Mouse (Mus musculus): ENCODE measurements around the gene Slc24a2. TPM values are rescaled to one million over a fixed set of nuclear protein-coding genes. Genes with fewer than 3 reads are reported as not detected.

Gene Slc24a2
- polyA plus RNA-seq, 1 experiment from 2014 or later, result not detected

DNA sequence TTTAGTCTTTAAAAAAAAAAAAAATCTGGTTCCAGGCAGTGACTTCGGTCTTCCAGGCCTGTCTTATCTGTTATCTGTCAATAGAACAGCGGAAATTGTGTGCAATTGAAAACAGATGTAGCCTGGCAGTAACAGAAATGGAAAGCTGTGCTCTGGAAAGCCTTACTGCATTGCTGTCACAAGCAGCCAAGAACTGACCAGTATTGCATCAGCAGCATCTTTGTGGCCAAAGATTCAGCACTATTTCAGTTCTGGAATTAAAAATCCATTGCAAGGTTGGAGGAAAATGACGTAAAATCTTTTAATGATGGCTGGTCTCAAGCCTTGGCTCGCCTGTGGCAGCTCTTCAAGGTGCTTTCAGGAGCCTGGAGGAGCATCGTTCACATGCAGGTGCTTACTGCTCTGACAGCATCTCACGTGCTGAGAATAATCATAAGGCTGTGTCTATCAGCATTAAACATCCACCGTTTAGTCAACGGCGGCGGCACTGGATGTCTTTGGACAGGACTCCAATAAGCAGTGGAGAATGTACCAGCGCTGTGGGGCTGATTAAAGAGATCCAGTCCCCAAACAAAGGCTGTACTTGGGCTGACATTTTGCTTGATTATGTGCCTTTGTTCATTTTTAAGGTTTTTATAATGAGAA lies 143.2 kb downstream of the Slc24a2 start:
- Histone ChIP-seq H3K27ac (ENCODE audit: low read depth, low read length) (no peak overlapping the region), H3K4me3 (ENCODE audit: low read depth, low read length) (no peak overlapping the region), H3K4me2 (replicated peaks; ENCODE audit: low read depth) (no peak overlapping the region), H3K27me3 (replicated peaks; ENCODE audit: control insufficient read depth, insufficient read depth, low read length) (no peaks in the 10 kb centered on the region), H3K36me3 (ENCODE audit: control insufficient read depth, insufficient read depth) (no peaks in the 10 kb centered on the region), H3K9ac (ENCODE audit: low read depth, low read length) (no peak overlapping the region), H3K9me3 (ENCODE audit: control insufficient read depth) (no peaks in the 10 kb centered on the region), H3K4me1 (replicated peaks; ENCODE audit: control insufficient read depth, insufficient read depth, low read length) (no peaks in the 10 kb centered on the region)
- ATAC-seq, result no peak
- no peak for TF ChIP-seq CTCF (IDR thresholded peaks at IDR 0.05; ENCODE audit: low read depth)
- 57% methylated on average over 11 of the region's 11 CpGs for WGBS

GRCm38 (mm10) chr4:87081321-87081720 lies 149.0 kb downstream of the Slc24a2 start:
- Histone ChIP-seq H3K4me1 (replicated peaks; ENCODE audit: control insufficient read depth, insufficient read depth, low read length) (no peaks in the 10 kb centered on the region), H3K27me3 (replicated peaks; ENCODE audit: control insufficient read depth, insufficient read depth, low read length) (no peaks in the 10 kb centered on the region), H3K27ac (ENCODE audit: low read depth, low read length) (no peak overlapping the region), H3K36me3 (ENCODE audit: control insufficient read depth, insufficient read depth) (no peaks in the 10 kb centered on the region), H3K9ac (ENCODE audit: low read depth, low read length) (no peak overlapping the region), H3K9me3 (ENCODE audit: control insufficient read depth) (no peaks in the 10 kb centered on the region), H3K4me2 (replicated peaks; ENCODE audit: low read depth) (no peak overlapping the region), H3K4me3 (ENCODE audit: low read depth, low read length) (no peak overlapping the region)
- ATAC-seq, result no peak
- no peak for TF ChIP-seq CTCF (IDR thresholded peaks at IDR 0.05; ENCODE audit: low read depth)
- 81% methylated on average over 6 of the region's 6 CpGs for WGBS

DNA sequence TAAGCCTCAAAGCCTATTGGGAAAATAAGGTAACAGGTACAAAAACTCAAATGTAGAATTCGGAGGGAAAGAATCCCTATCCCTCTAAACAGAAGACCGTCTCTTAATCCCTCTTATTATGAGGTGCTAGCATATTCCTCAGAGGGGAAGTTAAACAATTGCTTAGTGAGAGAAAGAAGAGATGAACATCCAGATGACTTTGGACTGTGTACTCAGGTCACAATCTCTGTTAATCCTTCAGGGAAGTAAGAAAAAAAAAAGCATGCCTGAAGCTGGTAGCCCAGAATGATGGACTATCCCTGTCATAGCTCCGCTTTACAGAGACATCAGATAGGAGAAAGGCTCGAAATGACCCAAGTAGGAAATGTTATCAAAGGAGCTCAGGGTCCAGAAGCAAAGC lies 151.0 kb downstream of the Slc24a2 start:
- no peaks in the 10 kb centered on the region for H3K27me3 ChIP-seq (replicated peaks; ENCODE audit: control insufficient read depth, insufficient read depth, low read length)
- no peaks in the 10 kb centered on the region for H3K9me3 ChIP-seq (ENCODE audit: control insufficient read depth)
- ATAC-seq, result no peak
- no peak overlapping the region for H3K27ac ChIP-seq (ENCODE audit: low read depth, low read length)
- TF ChIP-seq CTCF (IDR thresholded peaks at IDR 0.05; ENCODE audit: low read depth), result no peak
- H3K9ac ChIP-seq (ENCODE audit: low read depth, low read length), result no peak overlapping the region
- H3K4me1 ChIP-seq (replicated peaks; ENCODE audit: control insufficient read depth, insufficient read depth, low read length), result no peaks in the 10 kb centered on the region
- H3K4me3 ChIP-seq (ENCODE audit: low read depth, low read length), result no peak overlapping the region
- WGBS, result 69% methylated on average over 4 of the region's 4 CpGs
- H3K4me2 ChIP-seq (replicated peaks; ENCODE audit: low read depth), result no peak overlapping the region
- H3K36me3 ChIP-seq (ENCODE audit: control insufficient read depth, insufficient read depth), result no peaks in the 10 kb centered on the region

DNA sequence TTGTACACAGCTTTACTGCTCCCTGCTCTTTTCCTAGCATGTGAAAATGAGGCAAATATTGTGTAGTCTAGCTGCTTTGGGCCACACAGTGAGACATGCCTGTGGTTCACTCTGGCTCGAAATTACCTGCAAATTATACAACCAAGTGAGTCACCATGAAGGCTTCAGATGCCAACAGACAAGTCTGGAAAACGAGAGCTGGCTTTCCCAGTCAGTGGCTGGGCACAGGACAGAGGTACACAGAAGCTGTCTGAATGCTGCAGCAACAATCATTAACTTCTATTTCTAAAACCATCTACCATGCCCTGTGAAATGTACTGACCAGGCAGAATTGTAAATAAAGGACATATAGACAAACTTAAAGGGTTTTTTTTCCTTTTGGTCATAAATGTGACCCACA lies 151.6 kb downstream of the Slc24a2 start:
- 45% methylated on average over 2 of the region's 2 CpGs for WGBS
- H3K27me3 ChIP-seq (replicated peaks; ENCODE audit: control insufficient read depth, insufficient read depth, low read length), result no peaks in the 10 kb centered on the region
- no peaks in the 10 kb centered on the region for H3K36me3 ChIP-seq (ENCODE audit: control insufficient read depth, insufficient read depth)
- no peak overlapping the region for H3K9ac ChIP-seq (ENCODE audit: low read depth, low read length)
- no peak for TF ChIP-seq CTCF (IDR thresholded peaks at IDR 0.05; ENCODE audit: low read depth)
- H3K4me1 ChIP-seq (replicated peaks; ENCODE audit: control insufficient read depth, insufficient read depth, low read length), result no peaks in the 10 kb centered on the region
- H3K4me3 ChIP-seq (ENCODE audit: low read depth, low read length), result no peak overlapping the region
- no peak overlapping the region for H3K27ac ChIP-seq (ENCODE audit: low read depth, low read length)
- no peaks in the 10 kb centered on the region for H3K9me3 ChIP-seq (ENCODE audit: control insufficient read depth)
- ATAC-seq, result no peak
- no peak overlapping the region for H3K4me2 ChIP-seq (replicated peaks; ENCODE audit: low read depth)

- Histone ChIP-seq H3K4me1 (replicated peaks; ENCODE audit: control insufficient read depth, insufficient read depth, low read length) (no peaks in the 10 kb centered on the region), H3K27me3 (replicated peaks; ENCODE audit: control insufficient read depth, insufficient read depth, low read length) (no peaks in the 10 kb centered on the region), H3K36me3 (ENCODE audit: control insufficient read depth, insufficient read depth) (no peaks in the 10 kb centered on the region), H3K4me2 (replicated peaks; ENCODE audit: low read depth) (no peak overlapping the region), H3K27ac (ENCODE audit: low read depth, low read length) (no peak overlapping the region), H3K9me3 (ENCODE audit: control insufficient read depth) (no peaks in the 10 kb centered on the region), H3K4me3 (ENCODE audit: low read depth, low read length) (no peak overlapping the region), H3K9ac (ENCODE audit: low read depth, low read length) (no peak overlapping the region)
- ATAC-seq, result no peak
- 62% methylated on average over 3 of the region's 3 CpGs for WGBS
- no peak for TF ChIP-seq CTCF (IDR thresholded peaks at IDR 0.05; ENCODE audit: low read depth)
These were observed 154.5 kb downstream of the Slc24a2 start for GRCm38 (mm10) chr4:87075761-87076160.

GRCm38 (mm10) chr4:87068121-87068520 lies 162.2 kb downstream of the Slc24a2 start:
- Histone ChIP-seq H3K4me1 (replicated peaks; ENCODE audit: control insufficient read depth, insufficient read depth, low read length) (no peaks in the 10 kb centered on the region), H3K27ac (ENCODE audit: low read depth, low read length) (no peak overlapping the region), H3K4me2 (replicated peaks; ENCODE audit: low read depth) (no peak overlapping the region), H3K9me3 (ENCODE audit: control insufficient read depth) (no peaks in the 10 kb centered on the region), H3K9ac (ENCODE audit: low read depth, low read length) (no peak overlapping the region), H3K36me3 (ENCODE audit: control insufficient read depth, insufficient read depth) (no peaks in the 10 kb centered on the region), H3K27me3 (replicated peaks; ENCODE audit: control insufficient read depth, insufficient read depth, low read length) (no peaks in the 10 kb centered on the region), H3K4me3 (ENCODE audit: low read depth, low read length) (no peak overlapping the region)
- 71% methylated on average over 3 of the region's 3 CpGs for WGBS
- ATAC-seq, result no peak
- TF ChIP-seq CTCF (IDR thresholded peaks at IDR 0.05; ENCODE audit: low read depth), result no peak

GRCm38 (mm10) chr4:87065227-87065626 lies 165.1 kb downstream of the Slc24a2 start:
- Histone ChIP-seq H3K36me3 (ENCODE audit: control insufficient read depth, insufficient read depth) (no peaks in the 10 kb centered on the region), H3K27me3 (replicated peaks; ENCODE audit: control insufficient read depth, insufficient read depth, low read length) (no peaks in the 10 kb centered on the region), H3K9ac (ENCODE audit: low read depth, low read length) (no peak overlapping the region), H3K9me3 (ENCODE audit: control insufficient read depth) (no peaks in the 10 kb centered on the region), H3K4me2 (replicated peaks; ENCODE audit: low read depth) (no peak overlapping the region), H3K27ac (ENCODE audit: low read depth, low read length) (no peak overlapping the region), H3K4me1 (replicated peaks; ENCODE audit: control insufficient read depth, insufficient read depth, low read length) (no peaks in the 10 kb centered on the region), H3K4me3 (ENCODE audit: low read depth, low read length) (no peak overlapping the region)
- ATAC-seq, result no peak
- no peak for TF ChIP-seq CTCF (IDR thresholded peaks at IDR 0.05; ENCODE audit: low read depth)
- 72% methylated on average over 5 of the region's 5 CpGs for WGBS
